Mouse (Mus musculus) liver, adult 2 months (tissue): ENCODE data around the gene Caskin1. TPM values are rescaled to one million over a fixed set of nuclear protein-coding genes. Genes with fewer than 3 reads are reported as not detected.

ENCODE experiments used
- DNase-seq: peaks from one replicate; pipeline ENCODE4 v3.0.0-alpha.2; 2011; ENCODE audit warnings: low read depth, low spot score; ENCODE audit errors: extremely low read depth
- H3K27ac ChIP-seq: fragments of 200-500 bp; replicated peaks from 2 replicates; pipeline ENCODE4 v1.5.1; 2012; ENCODE audit warnings: low read depth, mild to moderate bottlenecking, control low read depth, inconsistent platforms, low read length; ENCODE audit not compliant: insufficient read depth
- H3K27me3 ChIP-seq: fragments of 200-500 bp; 2 replicates; pipeline ENCODE4 v1.6.1; 2012; ENCODE audit warnings: mild to moderate bottlenecking, moderate library complexity, low read length, inconsistent platforms; ENCODE audit not compliant: control insufficient read depth, insufficient read depth
- H3K36me3 ChIP-seq: fragments of 200-500 bp; 2 replicates; pipeline ENCODE4 v1.6.1; 2012; ENCODE audit warnings: low read length, inconsistent platforms; ENCODE audit not compliant: control insufficient read depth, insufficient read depth
- H3K4me1 ChIP-seq: fragments of 200-500 bp; 2 replicates; pipeline ENCODE4 v1.6.1; 2011; ENCODE audit warnings: low read length; ENCODE audit not compliant: control insufficient read depth, insufficient read depth
- H3K4me3 ChIP-seq: fragments of 200-500 bp; 2 replicates; pipeline ENCODE4 v1.5.1; 2011; ENCODE audit warnings: low read depth, mild to moderate bottlenecking, control low read depth, low read length, moderate library complexity; ENCODE audit not compliant: insufficient read depth
- H3K79me2 ChIP-seq: fragments of 200-500 bp; 2 replicates; pipeline ENCODE4 v1.6.1; 2012; ENCODE audit warnings: inconsistent platforms, mild to moderate bottlenecking, low read length, moderate library complexity; ENCODE audit not compliant: control insufficient read depth, insufficient read depth
- H3K9ac ChIP-seq: fragments of 200-500 bp; 2 replicates; pipeline ENCODE4 v1.6.1; 2012; ENCODE audit warnings: low read depth, mild to moderate bottlenecking, control low read depth, inconsistent platforms, low read length
- CTCF ChIP-seq: fragments of 200-500 bp; IDR thresholded peaks from 2 replicates; pipeline ENCODE4 v1.5.1; 2011; ENCODE audit warnings: low read depth, low read length, control low read depth
- POLR2A ChIP-seq: fragments of 200-500 bp; IDR thresholded peaks from 2 replicates; pipeline ENCODE4 v1.6.1; 2011; ENCODE audit warnings: low read length, control low read depth; ENCODE audit not compliant: insufficient read depth; ENCODE audit errors: extremely low read depth
- WGBS: fragments of 180-500 bp; shearing (Covaris S2); methylation state at CpG from one replicate; pipeline ENCODE4 v1.1.7; 2018; 5-methylcytosine and 5-hydroxymethylcytosine counted together
- polyA plus RNA-seq: library from polyadenylated mRNA; depleted of rRNA; stranded (reverse); fragments of >200 nt; gene quantifications from 2 replicates; pipeline ENCODE4 v1.2.3, GENCODE M21; 2012
- total RNA-seq: library from RNA; depleted of rRNA; stranded (reverse); fragments of >200 nt; gene quantifications from 2 replicates; pipeline ENCODE4 v1.2.3, GENCODE M21; 2014

Caskin1 gene
- total and polyA plus RNA-seq, 2 experiments: 0.18 TPM

DNA sequence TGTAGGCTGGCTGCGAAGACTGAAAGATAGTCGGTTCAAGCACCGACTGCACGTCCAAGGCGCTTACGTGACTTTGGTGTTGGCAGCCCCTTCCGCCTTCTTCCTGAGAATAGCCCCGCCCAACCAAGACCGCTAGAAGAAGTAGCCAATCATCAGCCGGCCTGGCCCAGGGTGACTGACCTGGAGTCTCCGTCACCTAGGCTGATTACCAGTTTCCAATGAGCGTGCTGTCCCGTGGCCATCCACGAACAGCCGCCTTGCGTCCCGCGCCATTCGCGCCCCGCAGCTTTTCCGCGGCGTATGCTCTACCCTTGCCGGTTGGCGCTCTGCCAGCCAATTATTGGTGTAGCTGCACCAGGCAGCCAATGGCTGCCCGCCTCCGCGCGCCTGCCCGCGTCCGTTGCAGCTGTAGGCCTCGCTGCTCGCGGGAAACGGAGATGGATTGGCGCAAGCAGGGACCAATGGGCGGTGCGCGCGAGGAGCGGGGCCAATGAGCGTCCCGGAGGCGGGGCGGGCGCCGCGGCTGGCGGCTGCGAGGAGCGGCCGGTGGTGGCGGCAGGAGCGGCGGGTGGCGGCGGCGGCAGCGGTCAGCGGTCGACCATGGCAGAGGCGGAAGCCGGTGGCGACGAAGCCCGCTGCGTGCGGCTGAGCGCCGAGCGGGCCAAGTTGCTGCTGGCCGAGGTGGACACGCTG, 18.3 kb upstream of the Caskin1 start, which contains the start of the genes E4f1 and Pgp:
TSS of gene E4f1 (minus strand) at position 404 of the 693 bp plus-strand sequence.
TSS of gene Pgp (plus strand) at position 483 of the 693 bp plus-strand sequence.
- Histone ChIP-seq H3K4me1 (peaks cover 8% of the 10 kb centered on the region), H3K27me3 (no peaks in the 10 kb centered on the region), H3K4me3 (peak within 1 kb of the TSS; percentile 80), H3K36me3 (no peaks in the 10 kb centered on the region), H3K9ac (peak within 1 kb of the TSS; percentile 92), H3K79me2 (peaks cover 7% of the 10 kb centered on the region), H3K27ac (peak within 1 kb of the TSS; percentile 82)
- no peak for TF ChIP-seq CTCF
- TF ChIP-seq POLR2A: 0 out of 2 replicates have a peak, but pooled peaks have one; percentile 40
- peak; percentile 91 for DNase-seq
- WGBS: under 1% methylated on average over 75 of the region's 75 CpGs

DNA sequence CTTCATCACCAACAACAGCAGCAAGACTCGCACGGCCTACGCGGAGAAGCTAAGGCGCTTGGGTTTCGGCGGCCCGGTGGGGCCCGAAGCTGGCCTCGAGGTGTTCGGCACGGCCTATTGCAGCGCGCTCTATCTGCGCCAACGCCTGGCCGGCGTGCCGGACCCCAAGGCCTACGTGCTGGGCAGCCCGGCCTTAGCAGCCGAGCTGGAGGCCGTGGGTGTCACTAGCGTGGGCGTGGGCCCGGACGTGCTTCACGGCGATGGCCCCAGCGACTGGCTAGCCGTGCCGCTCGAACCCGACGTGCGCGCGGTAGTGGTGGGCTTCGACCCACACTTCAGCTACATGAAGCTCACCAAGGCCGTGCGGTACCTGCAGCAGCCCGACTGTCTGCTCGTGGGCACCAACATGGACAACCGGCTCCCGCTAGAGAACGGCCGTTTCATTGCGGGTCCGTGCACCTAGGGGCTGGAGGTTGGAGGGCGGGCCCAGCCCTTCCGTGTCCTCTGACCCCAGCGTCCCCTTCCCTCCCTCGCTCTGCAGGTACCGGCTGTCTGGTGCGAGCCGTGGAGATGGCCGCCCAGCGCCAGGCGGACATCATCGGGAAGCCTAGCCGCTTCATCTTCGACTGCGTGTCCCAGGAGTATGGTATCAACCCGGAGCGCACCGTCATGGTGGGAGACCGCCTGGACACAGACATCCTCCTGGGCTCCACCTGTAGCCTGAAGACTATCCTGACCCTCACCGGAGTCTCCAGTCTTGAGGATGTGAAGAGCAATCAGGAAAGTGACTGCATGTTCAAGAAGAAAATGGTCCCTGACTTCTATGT, 17.5 kb upstream of the Caskin1 start:
- Histone ChIP-seq H3K27me3 (no peaks in the 10 kb centered on the region), H3K9ac (peak overlapping the region; percentile 92), H3K27ac (peak overlapping the region; percentile 45), H3K79me2 (peaks cover 7% of the 10 kb centered on the region), H3K4me1 (peaks cover 8% of the 10 kb centered on the region), H3K36me3 (no peaks in the 10 kb centered on the region; the same call in 1 of the 2 replicates), H3K4me3 (peak overlapping the region; percentile 74)
- 3% methylated on average over 68 of the region's 68 CpGs for WGBS
- DNase-seq: peak; percentile 17
- no peak for TF ChIP-seq POLR2A
- 0 out of 2 replicates have a peak, but pooled peaks have one; percentile 0 for TF ChIP-seq CTCF

DNA sequence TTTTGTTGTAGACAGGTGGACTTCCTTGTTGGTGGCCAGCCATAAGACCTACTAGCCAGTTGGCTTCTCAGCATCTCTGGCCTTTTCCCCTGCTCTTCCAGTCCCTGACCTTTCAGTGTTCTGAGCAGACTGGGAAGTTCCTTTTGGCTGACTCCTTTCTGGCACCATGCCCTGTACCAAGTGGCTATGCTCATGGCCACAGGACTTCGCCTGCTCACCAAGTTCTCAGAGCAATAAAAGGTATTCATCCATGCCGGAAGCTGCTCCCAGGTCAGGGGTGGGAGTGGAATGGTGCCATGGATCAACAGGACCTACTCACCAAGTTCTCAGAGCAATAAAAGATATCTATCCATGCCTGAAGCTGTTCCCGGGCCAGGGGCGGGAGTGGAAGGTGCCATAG, 15.9 kb upstream of the Caskin1 start:
- peak; percentile 69 for DNase-seq
- H3K4me1 ChIP-seq: peaks cover 8% of the 10 kb centered on the region
- H3K27me3 ChIP-seq: no peaks in the 10 kb centered on the region
- H3K9ac ChIP-seq: no peak overlapping the region
- WGBS: 65% methylated on average over 4 of the region's 4 CpGs
- no peak for TF ChIP-seq CTCF
- TF ChIP-seq POLR2A: no peak
- H3K4me3 ChIP-seq: no peak overlapping the region
- H3K36me3 ChIP-seq: no peaks in the 10 kb centered on the region; the same call in 1 of the 2 replicates
- peaks cover 7% of the 10 kb centered on the region for H3K79me2 ChIP-seq
- no peak overlapping the region for H3K27ac ChIP-seq

DNA sequence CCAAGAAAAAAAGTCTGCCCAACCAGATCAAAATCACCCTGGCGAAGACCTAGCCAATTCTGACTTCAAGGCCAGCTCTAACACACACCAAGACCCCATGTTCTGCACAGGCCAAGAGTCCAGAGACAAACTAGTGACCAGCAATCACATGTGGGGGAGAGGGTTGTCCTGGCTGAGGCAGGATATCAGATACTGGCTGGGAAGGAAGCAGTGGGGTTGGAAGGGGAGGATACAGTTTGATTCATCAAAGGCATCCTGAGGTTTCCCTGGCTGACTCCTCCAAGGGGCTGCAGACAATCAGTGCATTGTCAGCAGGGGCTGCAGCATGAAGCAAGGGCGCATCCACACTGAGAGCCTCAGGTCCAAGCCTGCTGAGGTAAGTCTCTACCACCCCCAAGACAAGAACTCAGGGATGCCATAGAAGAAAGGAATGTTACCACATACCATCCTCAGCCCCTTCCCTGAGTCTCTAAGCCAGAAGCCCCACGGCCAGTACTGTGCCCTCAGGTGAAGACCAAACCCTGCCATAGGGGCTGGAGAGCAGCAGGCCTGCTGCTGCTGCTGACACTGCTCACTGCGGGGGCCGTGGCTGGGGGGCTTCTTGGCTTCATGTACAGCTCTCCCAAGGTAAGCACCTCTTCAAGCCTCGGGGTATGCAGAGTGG, 14.7 kb upstream of the Caskin1 start, which contains the start of gene Bricd5:
TSS of gene Bricd5 (plus strand) at position 273 of the 664 bp plus-strand sequence.
- DNase-seq: no peak
- no peak for TF ChIP-seq CTCF
- no peak for TF ChIP-seq POLR2A
- H3K4me1 ChIP-seq: peaks cover 14% of the 10 kb centered on the region
- no peaks in the 10 kb centered on the region for H3K27me3 ChIP-seq
- no peak within 1 kb of the TSS for H3K4me3 ChIP-seq
- no peaks in the 10 kb centered on the region; the same call in 1 of the 2 replicates for H3K36me3 ChIP-seq
- H3K9ac ChIP-seq: no peak within 1 kb of the TSS
- H3K27ac ChIP-seq: no peak within 1 kb of the TSS
- peaks cover 7% of the 10 kb centered on the region for H3K79me2 ChIP-seq
- WGBS: 85% methylated on average over 6 of the region's 6 CpGs

DNA sequence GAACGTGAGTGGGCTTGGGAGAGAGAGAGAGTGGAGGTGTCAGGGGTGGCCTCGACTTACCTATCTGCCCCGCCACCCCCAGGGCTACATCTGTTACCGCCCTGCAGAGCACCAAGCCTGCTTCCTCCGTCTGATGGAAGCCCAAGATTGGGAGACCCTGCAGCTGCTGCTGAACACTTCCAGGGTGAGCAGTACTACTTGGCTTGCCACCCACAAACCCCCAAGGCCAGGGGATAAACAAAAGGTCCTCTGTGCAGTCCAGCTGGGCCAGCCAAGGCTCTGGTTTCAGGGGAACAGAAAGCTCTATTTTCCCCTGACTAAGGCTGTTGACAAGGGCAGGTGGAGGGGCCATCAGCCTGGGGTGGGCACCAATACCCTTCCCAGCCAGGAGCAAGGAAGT, 13.8 kb upstream of the Caskin1 start:
- 95% methylated on average over 5 of the region's 5 CpGs for WGBS
- Histone ChIP-seq H3K4me1 (peaks cover 14% of the 10 kb centered on the region), H3K36me3 (no peaks in the 10 kb centered on the region; the same call in 1 of the 2 replicates), H3K27ac (no peak overlapping the region), H3K27me3 (no peaks in the 10 kb centered on the region), H3K4me3 (no peak overlapping the region), H3K79me2 (peaks cover 7% of the 10 kb centered on the region), H3K9ac (no peak overlapping the region)
- TF ChIP-seq CTCF (no peak), POLR2A (no peak)
- no peak for DNase-seq
